Mouse (Mus musculus) liver, adult 2 months (tissue): ENCODE measurements at regions not wholly inside any gene's neighbourhood (a gene's known extent, or its start where the extent isn't known, plus 50 kb on each side); places are given as distances from the start of the nearest gene placed in this dataset.

ENCODE experiments used
- DNase-seq: peaks from one replicate; pipeline ENCODE4 v3.0.0-alpha.2; 2011; ENCODE audit warnings: low read depth, low spot score; ENCODE audit errors: extremely low read depth
- H3K27ac ChIP-seq: fragments of 200-500 bp; replicated peaks from 2 replicates; pipeline ENCODE4 v1.5.1; 2012; ENCODE audit warnings: low read depth, mild to moderate bottlenecking, control low read depth, inconsistent platforms, low read length; ENCODE audit not compliant: insufficient read depth
- H3K27me3 ChIP-seq: fragments of 200-500 bp; 2 replicates; pipeline ENCODE4 v1.6.1; 2012; ENCODE audit warnings: mild to moderate bottlenecking, moderate library complexity, low read length, inconsistent platforms; ENCODE audit not compliant: control insufficient read depth, insufficient read depth
- H3K36me3 ChIP-seq: fragments of 200-500 bp; 2 replicates; pipeline ENCODE4 v1.6.1; 2012; ENCODE audit warnings: low read length, inconsistent platforms; ENCODE audit not compliant: control insufficient read depth, insufficient read depth
- H3K4me1 ChIP-seq: fragments of 200-500 bp; 2 replicates; pipeline ENCODE4 v1.6.1; 2011; ENCODE audit warnings: low read length; ENCODE audit not compliant: control insufficient read depth, insufficient read depth
- H3K4me3 ChIP-seq: fragments of 200-500 bp; 2 replicates; pipeline ENCODE4 v1.5.1; 2011; ENCODE audit warnings: low read depth, mild to moderate bottlenecking, control low read depth, low read length, moderate library complexity; ENCODE audit not compliant: insufficient read depth
- H3K79me2 ChIP-seq: fragments of 200-500 bp; 2 replicates; pipeline ENCODE4 v1.6.1; 2012; ENCODE audit warnings: inconsistent platforms, mild to moderate bottlenecking, low read length, moderate library complexity; ENCODE audit not compliant: control insufficient read depth, insufficient read depth
- H3K9ac ChIP-seq: fragments of 200-500 bp; 2 replicates; pipeline ENCODE4 v1.6.1; 2012; ENCODE audit warnings: low read depth, mild to moderate bottlenecking, control low read depth, inconsistent platforms, low read length
- CTCF ChIP-seq: fragments of 200-500 bp; IDR thresholded peaks from 2 replicates; pipeline ENCODE4 v1.5.1; 2011; ENCODE audit warnings: low read depth, low read length, control low read depth
- POLR2A ChIP-seq: fragments of 200-500 bp; IDR thresholded peaks from 2 replicates; pipeline ENCODE4 v1.6.1; 2011; ENCODE audit warnings: low read length, control low read depth; ENCODE audit not compliant: insufficient read depth; ENCODE audit errors: extremely low read depth
- WGBS: fragments of 180-500 bp; shearing (Covaris S2); methylation state at CpG from one replicate; pipeline ENCODE4 v1.1.7; 2018; 5-methylcytosine and 5-hydroxymethylcytosine counted together

DNA sequence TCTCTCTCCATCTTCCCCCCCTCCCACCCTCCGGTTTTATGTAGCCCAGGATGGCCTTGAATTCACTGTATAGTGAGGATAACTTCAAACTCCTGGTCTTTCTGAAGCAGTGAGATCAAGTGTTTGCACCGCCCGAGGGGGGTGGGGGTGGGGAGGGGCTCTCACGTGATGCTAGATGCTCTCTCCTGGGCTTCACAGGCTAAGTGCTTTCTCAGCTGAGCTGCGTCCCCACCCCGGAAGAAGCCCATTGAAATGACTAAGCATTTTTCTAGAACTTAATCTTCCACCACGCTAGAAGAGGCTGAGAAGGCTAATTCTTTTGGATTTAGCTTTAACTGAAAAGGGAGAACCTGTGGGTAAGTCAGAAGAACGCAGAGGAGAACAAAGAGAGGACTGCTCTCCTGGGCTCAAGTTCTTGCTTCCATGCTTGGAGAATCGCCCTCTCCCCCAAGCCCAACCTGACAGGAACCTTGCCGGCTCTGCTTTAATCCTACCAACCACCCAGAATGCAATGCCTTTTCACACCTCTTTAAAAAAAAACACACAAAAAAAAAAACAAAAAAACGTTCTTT lies 79.7 kb downstream of the Bbs10 start:
- no peak for TF ChIP-seq POLR2A
- Histone ChIP-seq H3K36me3 (no peaks in the 10 kb centered on the region), H3K27ac (no peak overlapping the region), H3K4me3 (no peak overlapping the region), H3K4me1 (no peaks in the 10 kb centered on the region), H3K27me3 (no peaks in the 10 kb centered on the region), H3K79me2 (no peaks in the 10 kb centered on the region), H3K9ac (no peak overlapping the region)
- WGBS = 54% methylated on average over 11 of the region's 11 CpGs
- no peak for DNase-seq

DNA sequence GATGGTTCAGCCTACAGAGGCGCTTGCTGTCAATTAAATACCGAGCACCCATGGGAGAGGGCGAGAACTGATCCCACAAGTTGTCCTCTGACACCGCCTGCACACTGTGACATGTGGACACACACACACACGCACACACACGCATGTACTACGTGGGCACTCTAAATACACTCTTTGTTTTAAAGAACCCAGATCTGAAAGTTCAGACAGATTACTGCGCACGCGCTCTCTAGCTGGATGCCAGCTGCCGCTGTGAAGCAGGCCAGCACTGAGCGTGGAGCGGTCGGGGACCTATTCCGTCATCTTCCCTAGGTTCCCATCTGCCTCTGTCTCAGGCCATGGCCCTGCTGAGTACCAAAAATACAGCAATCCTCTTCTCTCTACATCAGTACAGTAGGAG lies 83.2 kb downstream of the Bbs10 start:
- DNase-seq = no peak
- H3K36me3 ChIP-seq = no peaks in the 10 kb centered on the region
- TF ChIP-seq CTCF (no peak), POLR2A (no peak)
- no peaks in the 10 kb centered on the region for H3K79me2 ChIP-seq
- H3K27me3 ChIP-seq = no peaks in the 10 kb centered on the region
- H3K4me3 ChIP-seq = no peak overlapping the region
- H3K9ac ChIP-seq = no peak overlapping the region
- no peak overlapping the region for H3K27ac ChIP-seq
- H3K4me1 ChIP-seq = no peaks in the 10 kb centered on the region
- 87% methylated on average over 15 of the region's 15 CpGs for WGBS

DNA sequence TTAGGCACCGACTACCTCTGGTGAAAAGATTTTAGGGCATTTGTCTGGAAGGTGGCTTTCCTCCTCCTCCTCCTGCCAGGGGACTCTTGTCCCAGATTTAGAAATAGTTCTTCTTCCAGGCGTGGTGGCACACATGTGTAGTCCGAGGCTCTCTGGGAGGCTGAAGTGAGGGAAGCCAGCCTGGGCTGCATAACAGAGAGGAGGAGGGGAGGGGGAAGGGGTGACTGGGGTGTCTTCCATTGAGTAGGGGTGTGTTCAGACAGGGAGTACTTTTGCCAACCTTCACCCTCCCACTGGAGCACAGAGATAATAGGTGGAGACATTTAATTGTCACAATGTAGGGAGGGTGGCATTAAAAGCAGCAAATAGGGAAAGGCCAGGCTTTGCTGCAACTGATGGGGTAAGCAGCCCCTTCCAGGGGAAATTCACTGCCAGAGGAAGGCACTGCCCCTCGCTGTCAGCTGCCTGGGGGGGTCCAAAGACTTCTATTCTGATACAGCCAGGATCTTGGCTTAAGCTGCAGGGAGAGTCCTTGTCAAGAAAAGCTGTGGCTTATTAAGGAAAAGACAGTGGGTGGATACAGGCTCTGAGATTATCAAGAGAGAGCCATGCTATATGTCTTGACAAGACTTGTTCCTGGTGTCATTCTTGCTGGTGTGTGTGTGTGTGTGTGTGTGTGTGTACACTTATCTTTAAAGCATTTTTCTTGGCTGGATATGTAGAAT lies 83.9 kb downstream of the Bbs10 start:
- no peak overlapping the region for H3K27ac ChIP-seq
- TF ChIP-seq POLR2A (no peak), CTCF (no peak)

DNA sequence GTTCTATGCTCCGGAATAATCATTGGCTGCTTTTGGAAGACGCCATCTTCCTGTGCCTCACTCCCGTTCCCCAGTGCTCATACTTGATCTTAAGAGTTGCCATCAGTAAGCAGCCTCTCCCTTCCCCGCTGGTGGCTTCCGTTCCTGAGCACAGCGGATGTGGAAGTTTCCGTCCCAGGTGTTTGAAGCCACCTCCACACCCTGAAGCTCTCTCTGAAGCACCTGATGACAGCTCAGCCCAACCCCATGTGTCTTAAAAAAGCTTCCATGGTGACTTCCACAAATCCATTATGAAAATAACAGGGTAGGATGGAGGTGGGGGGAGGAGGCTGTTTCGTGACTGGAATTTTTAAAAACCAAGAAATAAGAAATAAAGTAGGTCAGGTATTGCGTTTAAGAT lies 87.1 kb downstream of the Bbs10 start:
- H3K4me1 ChIP-seq = no peaks in the 10 kb centered on the region
- WGBS = 94% methylated on average over 9 of the region's 9 CpGs
- no peak for DNase-seq
- H3K9ac ChIP-seq = no peak overlapping the region
- no peak overlapping the region for H3K4me3 ChIP-seq
- H3K36me3 ChIP-seq = no peaks in the 10 kb centered on the region
- TF ChIP-seq CTCF (no peak), POLR2A (no peak)
- no peaks in the 10 kb centered on the region for H3K79me2 ChIP-seq
- H3K27me3 ChIP-seq = no peaks in the 10 kb centered on the region
- no peak overlapping the region for H3K27ac ChIP-seq

More for the DNA sequence above, 83.9 kb downstream of the Bbs10 start:
- no peak overlapping the region for H3K9ac ChIP-seq
- no peak overlapping the region for H3K4me3 ChIP-seq
- 89% methylated on average over 4 of the region's 4 CpGs for WGBS
- DNase-seq = no peak
- H3K4me1 ChIP-seq = no peaks in the 10 kb centered on the region
- no peaks in the 10 kb centered on the region for H3K36me3 ChIP-seq
- no peaks in the 10 kb centered on the region for H3K27me3 ChIP-seq
- H3K79me2 ChIP-seq = no peaks in the 10 kb centered on the region

DNA sequence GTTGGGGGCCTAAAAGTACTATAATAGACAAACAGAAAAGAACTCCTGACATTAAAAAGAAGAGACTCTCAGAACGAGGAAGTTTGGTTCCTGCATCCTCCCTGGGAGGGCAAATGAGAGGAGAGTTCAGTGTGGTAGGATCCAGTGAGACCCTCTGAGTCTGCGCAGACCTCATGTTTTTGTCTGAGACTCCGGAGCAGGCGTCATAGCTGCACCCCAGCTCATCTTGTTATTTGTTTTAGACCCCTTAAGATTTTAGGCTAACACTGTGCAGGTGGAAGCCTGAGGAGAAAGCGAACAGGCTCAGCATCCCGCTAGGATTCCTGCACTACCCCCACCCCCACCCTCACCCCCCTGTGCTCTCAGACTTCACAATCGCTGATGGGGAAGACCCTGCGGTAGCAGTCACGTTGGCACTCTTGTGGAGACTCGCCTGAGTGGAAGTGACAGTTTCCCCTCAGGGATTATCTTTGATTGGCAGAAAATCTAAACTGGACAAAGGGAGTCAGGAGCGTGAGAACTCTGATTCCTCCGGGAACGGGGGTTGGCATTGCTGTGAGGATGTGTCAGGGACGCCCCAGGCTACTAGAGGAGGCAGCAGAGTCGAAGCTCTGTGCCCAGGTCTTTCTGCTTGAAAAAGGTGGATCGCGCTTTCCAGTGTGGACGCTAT lies 85.0 kb upstream of the Nap1l1 start:
- H3K27ac ChIP-seq = no peak overlapping the region
- no peaks in the 10 kb centered on the region for H3K27me3 ChIP-seq
- no peak overlapping the region for H3K4me3 ChIP-seq
- no peaks in the 10 kb centered on the region for H3K79me2 ChIP-seq
- TF ChIP-seq CTCF = no peak
- no peak for TF ChIP-seq POLR2A
- H3K4me1 ChIP-seq = no peaks in the 10 kb centered on the region
- DNase-seq = no peak
- H3K9ac ChIP-seq = no peak overlapping the region
- no peaks in the 10 kb centered on the region for H3K36me3 ChIP-seq
- WGBS = 71% methylated on average over 18 of the region's 18 CpGs
